Mouse (Mus musculus) midbrain, embryonic 13.5 days (tissue): ENCODE data around the gene Phb2. TPM values are rescaled to one million over a fixed set of nuclear protein-coding genes. Genes with fewer than 3 reads are reported as not detected.

Source experiments
- ATAC-seq: fragments of 200-750 bp; cut with Nextera tagmentation; 2 replicates; pipeline ENCODE4 v1.8.0; 2017; ENCODE audit warnings: mild to moderate bottlenecking, moderate TSS enrichment, moderate library complexity
- H3K27ac ChIP-seq: fragments of 300-500 bp; sonication (generic); 2 replicates; pipeline ENCODE4 v1.5.1; 2015; ENCODE audit warnings: inconsistent platforms, mild to moderate bottlenecking, moderate library complexity
- H3K27me3 ChIP-seq: fragments of 300-500 bp; sonication (generic); 2 replicates; pipeline ENCODE4 v1.6.1; 2015; ENCODE audit warnings: mild to moderate bottlenecking, inconsistent platforms
- H3K36me3 ChIP-seq: fragments of 300-500 bp; sonication (generic); 2 replicates; pipeline ENCODE4 v1.6.1; 2015; ENCODE audit warnings: mild to moderate bottlenecking, inconsistent platforms
- H3K4me1 ChIP-seq: fragments of 300-500 bp; sonication (generic); replicated peaks from 2 replicates; pipeline ENCODE4 v1.6.1; 2015; ENCODE audit warnings: inconsistent platforms
- H3K4me2 ChIP-seq: fragments of 300-500 bp; sonication (generic); replicated peaks from 2 replicates; pipeline ENCODE4 v1.6.1; 2015; ENCODE audit warnings: moderate library complexity, mild to moderate bottlenecking, inconsistent platforms
- H3K4me3 ChIP-seq: fragments of 300-500 bp; sonication (generic); replicated peaks from 2 replicates; pipeline ENCODE4 v1.5.1; 2015; ENCODE audit warnings: mild to moderate bottlenecking, inconsistent platforms
- H3K9ac ChIP-seq: fragments of 300-500 bp; sonication (generic); replicated peaks from 2 replicates; pipeline ENCODE4 v1.6.1; 2015; ENCODE audit warnings: mild to moderate bottlenecking, inconsistent platforms
- H3K9me3 ChIP-seq: fragments of 300-500 bp; sonication (generic); 2 replicates; pipeline ENCODE4 v1.6.1; 2016; ENCODE audit warnings: mild to moderate bottlenecking, inconsistent platforms
- WGBS: fragments of 180-500 bp; shearing (Covaris S2); methylation state at CpG from one replicate; pipeline ENCODE4 v1.1.7; 2015; 5-methylcytosine and 5-hydroxymethylcytosine counted together
- polyA plus RNA-seq: library from polyadenylated mRNA; unstranded; fragments of >200 nt; fragmentation: Nextera tagmentation; extraction: Ambion mirVana; gene quantifications from 2 replicates; pipeline ENCODE4 v1.2.1, GENCODE M21; 2015

Phb2 gene
- 258 and 276 TPM in 2 replicates for polyA plus RNA-seq

- Histone ChIP-seq H3K9ac (peak within 1 kb of the TSS; percentile 97), H3K36me3 (peaks cover 49% of the 10 kb centered on the region), H3K4me1 (peaks cover 43% of the 10 kb centered on the region), H3K4me2 (peak within 1 kb of the TSS; percentile 98), H3K4me3 (peak within 1 kb of the TSS; percentile 99), H3K27me3 (no peaks in the 10 kb centered on the region), H3K27ac (peak within 1 kb of the TSS; percentile 86), H3K9me3 (no peaks in the 10 kb centered on the region)
- under 1% methylated on average over 76 of the region's 76 CpGs for WGBS
- peak; percentile 98 for ATAC-seq
Observed at GRCm38 (mm10) chr6:124711824-124712782, at the start of gene Phb2, which contains the start of gene Emg1. Gene Phb2, plus strand, starts transcription at chr6:124712336. Gene Emg1, minus strand, starts transcription at chr6:124712178.

GRCm38 (mm10) chr6:124662477-124663423 is 49.4 kb upstream of the Phb2 start, which contains the start of gene Lpcat3:
Gene Lpcat3, plus strand, starts transcription at chr6:124663027.
- Histone ChIP-seq H3K36me3 (no peaks in the 10 kb centered on the region), H3K9me3 (no peaks in the 10 kb centered on the region), H3K9ac (peak within 1 kb of the TSS; percentile 72), H3K4me3 (peak within 1 kb of the TSS; percentile 64), H3K27ac (peak within 1 kb of the TSS; percentile 71), H3K4me2 (peak within 1 kb of the TSS; percentile 65), H3K27me3 (no peaks in the 10 kb centered on the region), H3K4me1 (peaks cover 10% of the 10 kb centered on the region)
- under 1% methylated on average over 73 of the region's 87 CpGs for WGBS
- peak; percentile 97 for ATAC-seq

- Histone ChIP-seq H3K4me1 (peaks cover 10% of the 10 kb centered on the region), H3K36me3 (no peaks in the 10 kb centered on the region), H3K27me3 (no peaks in the 10 kb centered on the region), H3K9me3 (no peaks in the 10 kb centered on the region), H3K27ac (peak overlapping the region; percentile 71), H3K4me3 (peak overlapping the region; percentile 64), H3K9ac (peak overlapping the region; percentile 72), H3K4me2 (peak overlapping the region; percentile 65)
- no peak for ATAC-seq
- 18% methylated on average over 13 of the region's 13 CpGs for WGBS
Observed at GRCm38 (mm10) chr6:124663424-124663795, 48.7 kb upstream of the Phb2 start.

GRCm38 (mm10) chr6:124664256-124664655 is 47.9 kb upstream of the Phb2 start:
- H3K9ac ChIP-seq = no peak overlapping the region
- H3K27ac ChIP-seq = no peak overlapping the region
- H3K9me3 ChIP-seq = no peaks in the 10 kb centered on the region
- H3K4me3 ChIP-seq = no peak overlapping the region
- no peak overlapping the region for H3K4me2 ChIP-seq
- H3K36me3 ChIP-seq = no peaks in the 10 kb centered on the region
- no peaks in the 10 kb centered on the region for H3K27me3 ChIP-seq
- peaks cover 10% of the 10 kb centered on the region for H3K4me1 ChIP-seq
- 87% methylated on average over 7 of the region's 7 CpGs for WGBS
- ATAC-seq = no peak

- no peak overlapping the region for H3K27ac ChIP-seq
- no peaks in the 10 kb centered on the region for H3K27me3 ChIP-seq
- no peaks in the 10 kb centered on the region for H3K9me3 ChIP-seq
- ATAC-seq = no peak
- no peak overlapping the region for H3K9ac ChIP-seq
- no peaks in the 10 kb centered on the region for H3K36me3 ChIP-seq
- peaks cover 10% of the 10 kb centered on the region for H3K4me1 ChIP-seq
- H3K4me3 ChIP-seq = no peak overlapping the region
- no peak overlapping the region for H3K4me2 ChIP-seq
- WGBS = 96% methylated on average over 10 of the region's 10 CpGs
Observed at GRCm38 (mm10) chr6:124665011-124665410, 47.1 kb upstream of the Phb2 start.

GRCm38 (mm10) chr6:124669234-124669859 is 42.8 kb upstream of the Phb2 start:
- Histone ChIP-seq H3K4me1 (no peaks in the 10 kb centered on the region), H3K36me3 (no peaks in the 10 kb centered on the region), H3K9ac (no peak overlapping the region), H3K4me2 (no peak overlapping the region), H3K4me3 (no peak overlapping the region), H3K27me3 (no peaks in the 10 kb centered on the region), H3K9me3 (no peaks in the 10 kb centered on the region), H3K27ac (no peak overlapping the region)
- no peak for ATAC-seq
- 92% methylated on average over 11 of the region's 11 CpGs for WGBS

- no peaks in the 10 kb centered on the region for H3K27me3 ChIP-seq
- no peak overlapping the region for H3K4me2 ChIP-seq
- ATAC-seq = no peak
Observed at GRCm38 (mm10) chr6:124670281-124670900, 41.7 kb upstream of the Phb2 start.

GRCm38 (mm10) chr6:124672100-124672499 is 40.0 kb upstream of the Phb2 start:
- Histone ChIP-seq H3K4me2 (no peak overlapping the region), H3K27me3 (no peaks in the 10 kb centered on the region), H3K9me3 (no peaks in the 10 kb centered on the region), H3K4me3 (no peak overlapping the region), H3K9ac (no peak overlapping the region), H3K4me1 (no peaks in the 10 kb centered on the region), H3K27ac (no peak overlapping the region), H3K36me3 (no peaks in the 10 kb centered on the region)
- 73% methylated on average over 6 of the region's 6 CpGs for WGBS
- ATAC-seq = no peak

More at GRCm38 (mm10) chr6:124670281-124670900, 41.7 kb upstream of the Phb2 start:
- H3K4me3 ChIP-seq = no peak overlapping the region
- WGBS = 93% methylated on average over 7 of the region's 7 CpGs
- no peaks in the 10 kb centered on the region for H3K9me3 ChIP-seq
- no peaks in the 10 kb centered on the region for H3K36me3 ChIP-seq
- no peak overlapping the region for H3K9ac ChIP-seq
- H3K4me1 ChIP-seq = no peaks in the 10 kb centered on the region
- no peak overlapping the region for H3K27ac ChIP-seq

- Histone ChIP-seq H3K27ac (no peak overlapping the region), H3K4me3 (no peak overlapping the region), H3K9ac (no peak overlapping the region), H3K4me2 (no peak overlapping the region), H3K36me3 (no peaks in the 10 kb centered on the region), H3K9me3 (no peaks in the 10 kb centered on the region), H3K4me1 (no peaks in the 10 kb centered on the region), H3K27me3 (no peaks in the 10 kb centered on the region)
- WGBS = 95% methylated on average over 9 of the region's 9 CpGs
- ATAC-seq = no peak
Observed at GRCm38 (mm10) chr6:124673619-124674018, 38.5 kb upstream of the Phb2 start.

- 96% methylated on average over 7 of the region's 7 CpGs for WGBS
- H3K27me3 ChIP-seq = no peaks in the 10 kb centered on the region
- ATAC-seq = no peak
- H3K4me1 ChIP-seq = no peaks in the 10 kb centered on the region
- no peak overlapping the region for H3K4me3 ChIP-seq
- no peaks in the 10 kb centered on the region for H3K36me3 ChIP-seq
- H3K4me2 ChIP-seq = no peak overlapping the region
- H3K27ac ChIP-seq = no peak overlapping the region
- no peaks in the 10 kb centered on the region for H3K9me3 ChIP-seq
- no peak overlapping the region for H3K9ac ChIP-seq
Observed at GRCm38 (mm10) chr6:124674591-124674990, 37.5 kb upstream of the Phb2 start.

GRCm38 (mm10) chr6:124676171-124676570 is 36.0 kb upstream of the Phb2 start:
- Histone ChIP-seq H3K9me3 (no peaks in the 10 kb centered on the region), H3K4me3 (no peak overlapping the region), H3K36me3 (no peaks in the 10 kb centered on the region), H3K4me1 (no peaks in the 10 kb centered on the region), H3K9ac (no peak overlapping the region), H3K4me2 (no peak overlapping the region), H3K27ac (no peak overlapping the region), H3K27me3 (no peaks in the 10 kb centered on the region)
- ATAC-seq = no peak
- 90% methylated on average over 6 of the region's 6 CpGs for WGBS
